Mouse (Mus musculus): ENCODE results near the gene Kpna2.

DNA sequence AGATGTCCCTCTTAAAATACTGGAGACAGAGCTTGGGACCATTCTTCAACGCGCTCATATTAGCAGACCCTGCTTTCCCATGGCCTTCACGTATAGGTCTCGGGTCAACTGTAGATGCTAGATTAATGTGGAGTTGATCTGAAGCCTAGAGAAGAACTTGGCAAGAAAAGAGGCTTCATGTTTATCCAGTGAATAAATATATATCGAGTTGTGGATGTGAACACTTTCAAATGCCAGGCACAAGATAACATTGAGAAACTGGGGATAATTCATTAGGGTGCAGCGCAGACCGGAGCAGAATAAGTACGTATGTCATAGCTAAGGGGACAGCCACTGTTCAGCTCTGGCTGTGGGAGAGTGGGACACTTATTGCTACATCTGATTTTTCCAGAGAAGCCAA lies 29.5 kb downstream of the Kpna2 start:
- TF ChIP-seq GATA1 (IDR thresholded peaks at IDR 0.05; ENCODE audit: borderline replicate concordance, low read length), result no peak
- no peak for TF ChIP-seq FLI1 (IDR thresholded peaks at IDR 0.05; ENCODE audit: low read length)

Measured in megakaryocyte, embryonic 14.5 days (primary cell).